Mouse (Mus musculus): ENCODE measurements around the gene Rin3. TPM values are rescaled to one million over a fixed set of nuclear protein-coding genes. Genes with fewer than 3 reads are reported as not detected.

Gene Rin3
- polyA plus RNA-seq, 1 experiment: 40.9 TPM

DNA sequence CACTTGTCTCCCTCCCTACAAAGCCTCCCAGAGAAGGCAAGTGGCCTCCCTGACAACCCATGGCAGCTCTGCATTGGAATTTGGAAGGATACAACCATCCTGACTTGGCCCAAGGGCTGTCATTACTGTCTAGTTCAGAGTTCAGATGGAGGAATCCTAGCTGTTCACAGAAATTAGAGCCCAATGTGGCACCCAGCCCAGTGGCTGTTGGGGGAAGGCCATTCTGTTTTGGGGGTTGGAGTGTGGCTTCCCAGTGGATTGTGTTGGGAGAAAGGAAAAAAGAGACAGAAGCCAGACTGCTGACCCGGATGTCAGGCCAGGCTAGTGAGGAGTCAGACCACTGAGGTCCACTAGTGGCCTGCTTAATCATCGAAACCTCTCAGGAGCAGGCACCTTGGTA is 40.5 kb downstream of the Rin3 start:
- peaks cover 26% of the 10 kb centered on the region for H3K4me1 ChIP-seq (ENCODE audit: control insufficient read depth, insufficient read depth, low read length)
- DNase-seq: no peak
- TF ChIP-seq CTCF (IDR thresholded peaks at IDR 0.05; ENCODE audit: insufficient read depth, low read length) (no peak), POLR2A (IDR thresholded peaks at IDR 0.05; ENCODE audit: borderline replicate concordance, extremely low read depth, low read depth, low read length) (no peak)
- H3K4me3 ChIP-seq (replicated peaks; ENCODE audit: extremely low read depth, low read depth, low read length): no peak overlapping the region
- 69% methylated on average over 2 of the region's 2 CpGs for WGBS

DNA sequence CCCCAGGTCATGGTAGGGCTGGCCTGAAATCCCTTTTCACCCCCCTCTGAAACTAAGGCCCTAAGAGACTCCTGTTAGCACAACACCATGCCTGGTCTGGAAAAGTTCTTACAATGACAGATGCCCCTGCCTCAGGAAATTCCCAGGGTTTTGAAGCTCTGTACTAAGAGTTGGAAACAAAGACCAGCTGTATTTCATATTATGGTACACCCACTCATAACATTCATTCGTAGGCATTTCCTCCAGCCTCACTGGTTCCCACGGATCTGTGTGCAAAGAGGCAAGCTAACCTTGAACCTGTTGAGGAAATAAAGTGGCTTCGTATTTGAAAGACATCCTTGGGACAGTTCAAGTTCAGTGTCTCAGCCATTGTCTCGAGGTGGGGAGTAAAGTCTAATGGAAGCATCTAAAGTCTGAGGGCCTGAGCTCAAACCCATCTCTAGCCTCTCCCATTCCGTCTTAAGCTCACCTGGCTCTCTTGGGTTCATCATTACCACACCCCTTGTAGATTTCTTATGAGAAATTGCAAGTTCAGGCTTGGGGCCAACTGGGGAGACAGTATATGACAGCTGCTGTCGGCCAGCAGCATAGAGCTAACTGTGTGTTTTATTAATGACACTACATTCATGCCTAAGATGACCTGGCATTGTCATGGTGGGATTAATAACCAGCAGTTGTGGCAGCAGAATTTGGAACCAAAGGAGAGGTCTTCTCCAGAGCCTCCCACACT is 41.5 kb downstream of the Rin3 start:
- WGBS: 45% methylated on average over 6 of the region's 6 CpGs
- TF ChIP-seq CTCF (IDR thresholded peaks at IDR 0.05; ENCODE audit: insufficient read depth, low read length): no peak
- TF ChIP-seq POLR2A (IDR thresholded peaks at IDR 0.05; ENCODE audit: borderline replicate concordance, extremely low read depth, low read depth, low read length): no peak
- Histone ChIP-seq H3K4me3 (replicated peaks; ENCODE audit: extremely low read depth, low read depth, low read length) (no peak overlapping the region), H3K4me1 (ENCODE audit: control insufficient read depth, insufficient read depth, low read length) (peaks cover 23% of the 10 kb centered on the region)
- no peak for DNase-seq

DNA sequence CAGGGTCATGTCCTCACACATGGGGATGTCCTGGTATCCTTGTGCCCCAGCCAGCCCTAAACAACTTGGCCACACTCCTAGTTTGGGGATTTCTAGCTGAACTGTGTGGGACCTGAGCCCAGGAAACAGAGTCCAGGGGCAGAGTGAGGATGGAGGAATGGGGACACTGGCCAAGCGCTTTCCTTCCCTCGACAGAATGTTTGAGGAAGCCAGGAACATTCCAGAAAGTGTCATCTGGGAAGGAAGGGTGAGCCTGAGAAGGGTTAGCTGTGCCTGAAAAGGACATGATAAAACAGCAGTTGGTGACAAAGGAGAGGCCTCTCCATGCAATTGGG is 42.0 kb downstream of the Rin3 start:
- Histone ChIP-seq H3K4me3 (replicated peaks; ENCODE audit: extremely low read depth, low read depth, low read length) (no peak overlapping the region), H3K4me1 (ENCODE audit: control insufficient read depth, insufficient read depth, low read length) (peaks cover 23% of the 10 kb centered on the region)
- DNase-seq: no peak
- TF ChIP-seq CTCF (IDR thresholded peaks at IDR 0.05; ENCODE audit: insufficient read depth, low read length): no peak
- no peak for TF ChIP-seq POLR2A (IDR thresholded peaks at IDR 0.05; ENCODE audit: borderline replicate concordance, extremely low read depth, low read depth, low read length)
- WGBS: 29% methylated on average over 2 of the region's 2 CpGs

DNA sequence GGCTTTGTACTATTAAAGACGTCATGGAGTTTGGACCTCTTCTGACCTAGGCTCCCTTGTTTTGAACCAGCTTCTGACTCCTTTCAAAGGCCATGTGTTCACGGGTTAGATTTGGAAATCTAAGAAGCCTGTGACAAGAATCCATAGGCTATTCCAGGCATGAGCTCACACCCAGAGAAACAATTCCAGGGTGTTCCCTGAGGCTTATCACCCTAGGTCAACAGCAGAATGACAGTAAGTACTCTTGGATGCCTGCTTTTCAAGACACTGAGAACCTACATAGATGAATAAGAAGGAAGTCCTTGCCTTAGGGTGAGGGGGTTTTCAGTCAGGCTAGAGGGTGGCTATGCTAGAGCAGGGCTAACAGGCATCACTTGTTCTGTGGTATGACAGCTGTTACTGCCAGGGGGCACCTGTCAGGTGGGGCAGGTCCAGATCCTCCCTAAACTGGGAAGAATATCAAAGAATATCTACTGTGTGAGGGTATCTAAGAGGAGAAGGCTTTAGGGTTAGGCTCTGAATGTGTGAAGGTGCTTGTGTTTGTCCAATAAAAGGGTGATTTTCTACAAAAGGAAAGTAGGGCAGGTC is 44.0 kb downstream of the Rin3 start:
- H3K4me1 ChIP-seq (ENCODE audit: control insufficient read depth, insufficient read depth, low read length): peaks cover 21% of the 10 kb centered on the region
- H3K4me3 ChIP-seq (replicated peaks; ENCODE audit: extremely low read depth, low read depth, low read length): no peak overlapping the region
- no peak for DNase-seq
- TF ChIP-seq POLR2A (IDR thresholded peaks at IDR 0.05; ENCODE audit: borderline replicate concordance, extremely low read depth, low read depth, low read length): no peak
- TF ChIP-seq CTCF (IDR thresholded peaks at IDR 0.05; ENCODE audit: insufficient read depth, low read length): no peak
- 65% methylated on average over 2 of the region's 2 CpGs for WGBS

DNA sequence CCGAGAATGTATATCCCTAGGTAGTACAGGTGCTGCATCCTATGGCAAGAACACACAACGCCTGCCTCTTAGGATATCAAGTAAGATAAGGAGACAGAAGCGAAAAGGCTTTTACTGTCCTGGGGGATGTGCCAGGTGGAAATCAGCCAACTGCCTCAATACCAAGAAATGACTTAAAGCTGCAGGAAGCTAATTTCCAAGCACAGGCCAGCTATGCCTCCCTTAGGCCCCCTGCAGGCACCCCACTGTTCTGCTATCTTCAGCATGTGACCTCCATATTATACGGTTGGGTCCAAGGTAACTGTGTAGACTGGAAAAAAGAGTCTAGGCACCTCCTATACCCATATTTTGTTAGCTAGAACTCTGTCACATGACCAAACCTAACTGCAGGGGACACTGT is 44.7 kb downstream of the Rin3 start:
- no peak for TF ChIP-seq CTCF (IDR thresholded peaks at IDR 0.05; ENCODE audit: insufficient read depth, low read length)
- no peak for TF ChIP-seq POLR2A (IDR thresholded peaks at IDR 0.05; ENCODE audit: borderline replicate concordance, extremely low read depth, low read depth, low read length)
- WGBS: 40% methylated on average over 4 of the region's 4 CpGs
- peaks cover 21% of the 10 kb centered on the region for H3K4me1 ChIP-seq (ENCODE audit: control insufficient read depth, insufficient read depth, low read length)
- H3K4me3 ChIP-seq (replicated peaks; ENCODE audit: extremely low read depth, low read depth, low read length): no peak overlapping the region
- no peak for DNase-seq

DNA sequence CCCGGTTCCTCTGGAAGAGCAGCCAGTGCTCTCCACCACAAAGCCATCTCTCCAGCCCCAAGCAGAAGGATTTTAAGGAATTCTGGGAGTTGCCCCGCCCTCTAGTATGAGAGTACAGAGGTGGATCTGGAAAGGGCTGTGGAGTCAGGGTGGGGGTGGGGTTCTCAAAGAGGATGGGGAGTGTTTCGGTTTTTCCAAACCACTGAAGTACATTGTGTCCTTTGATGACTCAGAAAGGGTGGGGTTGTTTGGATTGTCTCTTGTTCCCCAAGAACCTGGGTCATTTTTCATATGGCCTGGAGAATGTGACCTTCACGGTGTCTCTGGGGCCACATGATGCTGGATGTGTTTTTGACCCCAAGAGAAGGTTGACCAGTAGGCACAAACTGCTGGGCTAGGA is 45.2 kb downstream of the Rin3 start:
- 60% methylated on average over 4 of the region's 4 CpGs for WGBS
- peaks cover 21% of the 10 kb centered on the region for H3K4me1 ChIP-seq (ENCODE audit: control insufficient read depth, insufficient read depth, low read length)
- no peak overlapping the region for H3K4me3 ChIP-seq (replicated peaks; ENCODE audit: extremely low read depth, low read depth, low read length)
- no peak for TF ChIP-seq CTCF (IDR thresholded peaks at IDR 0.05; ENCODE audit: insufficient read depth, low read length)
- TF ChIP-seq POLR2A (IDR thresholded peaks at IDR 0.05; ENCODE audit: borderline replicate concordance, extremely low read depth, low read depth, low read length): no peak
- no peak for DNase-seq

DNA sequence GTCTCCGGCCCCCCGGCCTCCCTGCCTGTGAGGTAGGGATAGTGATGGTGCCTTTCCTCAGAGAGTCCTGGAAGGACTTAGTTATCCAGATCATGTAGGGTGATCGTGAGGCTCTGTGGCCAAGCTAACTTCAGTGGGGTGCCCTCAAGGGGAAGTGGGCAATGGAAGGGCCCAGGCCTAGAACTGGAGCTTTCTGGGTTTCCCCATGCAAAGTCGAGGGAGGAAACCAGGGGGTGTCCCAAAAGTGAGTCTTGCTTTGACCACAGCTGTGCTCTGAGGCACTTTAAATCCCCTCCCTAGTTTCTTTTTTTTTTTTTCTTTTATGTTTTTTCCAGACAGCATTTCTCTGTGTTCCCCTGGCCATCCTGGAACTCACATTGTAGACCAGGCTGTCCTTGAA is 47.3 kb downstream of the Rin3 start:
- Histone ChIP-seq H3K4me3 (replicated peaks; ENCODE audit: extremely low read depth, low read depth, low read length) (no peak overlapping the region), H3K4me1 (ENCODE audit: control insufficient read depth, insufficient read depth, low read length) (peaks cover 15% of the 10 kb centered on the region)
- no peak for TF ChIP-seq POLR2A (IDR thresholded peaks at IDR 0.05; ENCODE audit: borderline replicate concordance, extremely low read depth, low read depth, low read length)
- no peak for TF ChIP-seq CTCF (IDR thresholded peaks at IDR 0.05; ENCODE audit: insufficient read depth, low read length)
- DNase-seq: no peak
- WGBS: 87% methylated on average over 4 of the region's 4 CpGs

DNA sequence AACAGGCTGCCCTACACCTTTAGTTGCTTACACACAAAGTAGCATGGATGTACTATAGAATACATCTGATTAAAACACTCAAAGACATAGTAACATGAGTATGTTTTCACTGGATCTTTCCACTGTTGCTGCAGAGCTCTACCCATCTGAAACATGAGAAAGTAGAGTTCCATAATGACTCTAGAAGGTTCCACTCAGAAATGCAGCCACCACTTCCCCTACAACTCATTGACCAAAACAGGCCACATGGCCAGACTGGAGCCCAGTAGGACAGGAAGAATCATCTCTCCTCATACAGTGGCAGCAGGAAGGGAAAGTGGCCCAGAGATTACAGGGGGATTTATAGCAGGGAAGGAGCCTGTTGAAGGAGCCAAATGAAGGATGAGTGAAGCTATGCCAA is 47.9 kb downstream of the Rin3 start:
- Histone ChIP-seq H3K4me3 (replicated peaks; ENCODE audit: extremely low read depth, low read depth, low read length) (no peak overlapping the region), H3K4me1 (ENCODE audit: control insufficient read depth, insufficient read depth, low read length) (peaks cover 12% of the 10 kb centered on the region)
- DNase-seq: no peak
- TF ChIP-seq POLR2A (IDR thresholded peaks at IDR 0.05; ENCODE audit: borderline replicate concordance, extremely low read depth, low read depth, low read length) (no peak), CTCF (IDR thresholded peaks at IDR 0.05; ENCODE audit: insufficient read depth, low read length) (no peak)

DNA sequence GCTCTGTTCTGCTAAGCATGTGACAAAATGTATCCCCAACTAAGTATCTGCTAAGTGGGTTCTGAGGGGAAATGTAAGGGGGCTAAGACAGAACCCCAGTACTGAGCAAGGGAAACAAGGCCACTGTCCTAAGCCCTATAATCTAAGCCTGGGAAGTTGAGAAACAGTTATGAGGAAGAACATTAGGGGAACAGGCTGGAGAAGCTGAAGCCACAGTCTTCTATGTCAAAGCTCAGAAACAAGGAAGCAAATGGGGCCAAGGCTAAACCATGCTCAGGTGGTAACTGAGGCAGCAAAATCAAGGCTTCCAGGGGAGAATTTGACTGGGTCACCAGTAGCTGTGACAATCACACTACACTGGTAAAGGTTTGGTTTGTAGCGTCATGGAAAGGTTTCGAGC is 50.3 kb downstream of the Rin3 start:
- H3K4me1 ChIP-seq (ENCODE audit: control insufficient read depth, insufficient read depth, low read length): peaks cover 8% of the 10 kb centered on the region
- TF ChIP-seq POLR2A (IDR thresholded peaks at IDR 0.05; ENCODE audit: borderline replicate concordance, extremely low read depth, low read depth, low read length): no peak
- no peak for TF ChIP-seq CTCF (IDR thresholded peaks at IDR 0.05; ENCODE audit: insufficient read depth, low read length)
- no peak overlapping the region for H3K4me3 ChIP-seq (replicated peaks; ENCODE audit: extremely low read depth, low read depth, low read length)
- DNase-seq: no peak
- 92% methylated on average over 2 of the region's 2 CpGs for WGBS

DNA sequence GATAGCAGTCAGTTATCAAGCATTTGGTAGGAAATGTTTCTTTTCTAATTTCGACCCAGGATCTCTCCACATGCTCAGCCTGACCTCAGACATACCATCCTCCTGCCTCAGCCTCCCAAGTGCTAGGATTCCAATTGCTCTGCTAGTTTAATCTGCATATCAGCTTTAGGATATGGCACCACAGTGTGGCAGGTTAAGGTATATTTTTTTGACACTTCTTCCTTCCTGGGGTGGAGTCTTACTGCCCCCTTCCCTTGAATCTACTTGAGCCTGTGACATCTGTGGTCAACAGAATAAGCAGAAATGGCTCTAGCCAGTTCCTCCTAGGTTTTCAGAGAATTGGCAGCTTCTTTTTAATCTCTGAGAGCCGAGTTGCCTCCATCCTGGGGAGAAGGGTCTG is 56.2 kb downstream of the Rin3 start:
- WGBS: 58% methylated on average over 2 of the region's 2 CpGs
- DNase-seq: no peak
- no peak overlapping the region for H3K4me3 ChIP-seq (replicated peaks; ENCODE audit: extremely low read depth, low read depth, low read length)
- peaks cover 18% of the 10 kb centered on the region for H3K4me1 ChIP-seq (ENCODE audit: control insufficient read depth, insufficient read depth, low read length)
- no peak for TF ChIP-seq POLR2A (IDR thresholded peaks at IDR 0.05; ENCODE audit: borderline replicate concordance, extremely low read depth, low read depth, low read length)
- TF ChIP-seq CTCF (IDR thresholded peaks at IDR 0.05; ENCODE audit: insufficient read depth, low read length): no peak
